Mouse (Mus musculus) cortical plate, adult 2 months (tissue): ENCODE data around the gene Pigv. TPM values are rescaled to one million over a fixed set of nuclear protein-coding genes. Genes with fewer than 3 reads are reported as not detected.
"Not testable (repeated sequence)": the region's sequence is repeated elsewhere in the genome, so short reads cannot be mapped to it uniquely, and the experiment has no call there.

ENCODE experiments used
- H3K27ac ChIP-seq: fragments of 200-500 bp; 2 replicates; pipeline ENCODE4 v1.5.1; 2012; ENCODE audit warnings: low read length, control low read depth, inconsistent platforms; ENCODE audit not compliant: insufficient read depth
- H3K4me1 ChIP-seq: fragments of 200-500 bp; 2 replicates; pipeline ENCODE4 v1.6.1; 2011; ENCODE audit warnings: low read length; ENCODE audit not compliant: control insufficient read depth, insufficient read depth
- H3K4me3 ChIP-seq: fragments of 200-500 bp; 2 replicates; pipeline ENCODE4 v1.5.1; 2011; ENCODE audit warnings: mild to moderate bottlenecking, low read length, control low read depth; ENCODE audit not compliant: insufficient read depth
- CTCF ChIP-seq: fragments of 200-500 bp; IDR thresholded peaks from 2 replicates; pipeline ENCODE4 v1.5.1; 2011; ENCODE audit warnings: mild to moderate bottlenecking, control low read depth, low read length; ENCODE audit not compliant: insufficient read depth; ENCODE audit errors: extremely low read depth
- POLR2A ChIP-seq: fragments of 200-500 bp; IDR thresholded peaks from 2 replicates; pipeline ENCODE4 v1.6.1; 2011; ENCODE audit warnings: mild to moderate bottlenecking, low read length, control low read depth; ENCODE audit not compliant: insufficient read depth; ENCODE audit errors: extremely low read depth
- polyA plus RNA-seq: library from polyadenylated mRNA; depleted of rRNA; stranded (reverse); fragments of >200 nt; gene quantifications from 2 replicates; pipeline ENCODE4 v1.2.3, GENCODE M21; 2012

Pigv gene
- polyA plus RNA-seq, 1 experiment, result 6.6 TPM

- TF ChIP-seq POLR2A, result no peak
- TF ChIP-seq CTCF, result peak; percentile 77
- Histone ChIP-seq H3K4me3 (peak within 1 kb of the TSS; percentile 39), H3K27ac (no peak within 1 kb of the TSS), H3K4me1 (no peaks in the 10 kb centered on the region)
These were observed 22.3 kb downstream of the Pigv start, which contains the start of gene Zdhhc18 for GRCm38 (mm10) chr4:133649989-133650699. Gene Zdhhc18, minus strand, starts transcription at chr4:133650154.

- not testable (repeated sequence) for H3K27ac ChIP-seq, H3K4me1 ChIP-seq
- H3K4me3 ChIP-seq, result peak overlapping the region; percentile 39
These were observed 23.0 kb downstream of the Pigv start for GRCm38 (mm10) chr4:133649464-133649863.

GRCm38 (mm10) chr4:133645680-133646079 is 26.8 kb downstream of the Pigv start:
- Histone ChIP-seq H3K4me3 (no peak overlapping the region), H3K4me1 (no peaks in the 10 kb centered on the region), H3K27ac (no peak overlapping the region)
- TF ChIP-seq POLR2A, result no peak
- TF ChIP-seq CTCF, result no peak

GRCm38 (mm10) chr4:133645195-133645594 is 27.3 kb downstream of the Pigv start:
- Histone ChIP-seq H3K4me3 (no peak overlapping the region), H3K27ac (no peak overlapping the region), H3K4me1 (no peaks in the 10 kb centered on the region)
- TF ChIP-seq CTCF, result 0 out of 2 replicates have a peak, but pooled peaks have one; percentile 15
- no peak for TF ChIP-seq POLR2A

- TF ChIP-seq CTCF (no peak), POLR2A (no peak)
- no peak overlapping the region for H3K4me3 ChIP-seq
- H3K27ac ChIP-seq, result no peak overlapping the region
- H3K4me1 ChIP-seq, result peaks cover 7% of the 10 kb centered on the region
These were observed 38.4 kb downstream of the Pigv start for GRCm38 (mm10) chr4:133634043-133634410.

GRCm38 (mm10) chr4:133633332-133634042 is 39.0 kb downstream of the Pigv start:
- peak overlapping the region; percentile 60 for H3K4me3 ChIP-seq
- H3K27ac ChIP-seq, result 0 out of 2 replicates have a peak overlapping the region, but pooled peaks have one; percentile 39
- TF ChIP-seq POLR2A (no peak), CTCF (peak; percentile 49)
- H3K4me1 ChIP-seq, result peaks cover 7% of the 10 kb centered on the region

GRCm38 (mm10) chr4:133632483-133633327 is 39.7 kb downstream of the Pigv start:
- Histone ChIP-seq H3K27ac (no peak overlapping the region), H3K4me1 (peaks cover 7% of the 10 kb centered on the region), H3K4me3 (peak overlapping the region; percentile 60)
- TF ChIP-seq CTCF (no peak), POLR2A (no peak)

- Histone ChIP-seq H3K4me1 (peaks cover 7% of the 10 kb centered on the region), H3K27ac (no peak overlapping the region), H3K4me3 (peak overlapping the region; percentile 60)
- TF ChIP-seq CTCF, result no peak
These were observed 40.6 kb downstream of the Pigv start for GRCm38 (mm10) chr4:133631769-133632411.

GRCm38 (mm10) chr4:133631071-133631768 is 41.2 kb downstream of the Pigv start:
- TF ChIP-seq POLR2A, result no peak
- TF ChIP-seq CTCF, result no peak
- peak overlapping the region; percentile 12; the same call in 1 of the 2 replicates for H3K4me3 ChIP-seq
- H3K4me1 ChIP-seq, result peaks cover 7% of the 10 kb centered on the region
- no peak overlapping the region; the same call in 1 of the 2 replicates for H3K27ac ChIP-seq
